Mouse (Mus musculus) bone marrow, adult 2 months (tissue): ENCODE measurements at regions not wholly inside any gene's neighbourhood (a gene's known extent, or its start where the extent isn't known, plus 50 kb on each side); places are given as distances from the start of the nearest gene placed in this dataset.

ENCODE experiments used
- CTCF ChIP-seq: fragments of 200-500 bp; IDR thresholded peaks from 2 replicates; pipeline ENCODE4 v1.5.1; 2011; ENCODE audit warnings: low read length, control low read depth; ENCODE audit not compliant: control insufficient read depth, insufficient read depth
- POLR2A ChIP-seq: fragments of 200-500 bp; IDR thresholded peaks from 2 replicates; pipeline ENCODE4 v1.6.1; 2011; ENCODE audit warnings: low read depth, mild to moderate bottlenecking, control low read depth, low read length, borderline replicate concordance; ENCODE audit not compliant: control insufficient read depth

DNA sequence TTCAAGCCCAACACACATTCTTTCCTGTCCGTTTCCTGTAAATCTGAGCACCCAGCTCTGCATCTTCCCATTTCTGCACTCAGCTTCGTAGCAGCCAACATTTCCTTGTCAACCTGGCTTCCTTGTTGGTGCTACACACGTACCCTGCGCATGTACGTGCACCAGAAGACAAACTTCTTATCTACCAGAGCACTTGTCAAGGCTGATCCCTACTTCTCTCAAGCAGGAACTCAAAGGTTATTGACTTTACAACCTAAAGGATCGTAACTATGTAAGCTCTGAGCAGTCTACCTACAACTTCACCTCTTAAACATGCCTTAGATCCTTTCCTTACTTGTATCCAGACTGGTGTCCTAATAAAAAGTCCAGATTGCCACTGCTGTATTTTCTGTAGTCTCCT is 445.4 kb downstream of the Adgrl2 start:
- TF ChIP-seq CTCF (no peak), POLR2A (no peak)
